Mouse (Mus musculus): ENCODE results near the gene Ucn. TPM values are rescaled to one million over a fixed set of nuclear protein-coding genes. Genes with fewer than 3 reads are reported as not detected.

Gene Ucn
- total RNA-seq, 2 experiments from 2014 or later, result not detected

- DNase-seq, result no peak
Measured at GRCm38 (mm10) chr5:31105814-31106335, 32.8 kb downstream of the Ucn start, which contains the start of gene Dnajc5g. Dnajc5g (plus strand) TSS chr5:31106285.

- no peak for DNase-seq
Measured at GRCm38 (mm10) chr5:31095711-31096480, 42.7 kb downstream of the Ucn start.

GRCm38 (mm10) chr5:31094799-31095691, 43.6 kb downstream of the Ucn start:
- peak; percentile 78 for DNase-seq

- DNase-seq, result no peak
Measured at GRCm38 (mm10) chr5:31094100-31094798, 44.4 kb downstream of the Ucn start.

GRCm38 (mm10) chr5:31093151-31094041, 45.2 kb downstream of the Ucn start:
- peak; percentile 40 for DNase-seq

- no peak for DNase-seq
Measured at GRCm38 (mm10) chr5:31092231-31092975, 46.2 kb downstream of the Ucn start.

Other genes starting within 250 kb of the Ucn start
- gene Ost4, start 231.0 kb downstream of the Ucn start, total RNA-seq (2021), result 100 to 1,000 TPM; 170 TPM
- gene Emilin1, start 225.4 kb downstream of the Ucn start, total RNA-seq (2021), result 10 to 100 TPM; 83.4 to 93.2 TPM
- gene Khk, start 217.4 kb downstream of the Ucn start, total RNA-seq (2021), result 1 to 10 TPM; 6.4 to 9.2 TPM
- under 1 TPM; 0.67 to 0.77 TPM for gene Cgref1, start 193.2 kb downstream of the Ucn start, total RNA-seq (2021)
- 10 to 100 TPM; 62.3 to 68.4 TPM for gene Preb, start 178.5 kb downstream of the Ucn start, total RNA-seq (2021)
- gene Tcf23, start 170.2 kb downstream of the Ucn start, total RNA-seq (2021), result under 1 TPM; 0.23 to 0.26 TPM
- 10 to 100 TPM; 46.0 to 53.7 TPM for gene Atraid, start 90.5 kb downstream of the Ucn start, total RNA-seq (2021)
- gene Slc5a6, start 89.9 kb downstream of the Ucn start, total RNA-seq (2021), result 1 to 10 TPM; 7.0 to 7.2 TPM
- 10 to 100 TPM; 33.5 to 40.7 TPM for gene Cad, start 84.0 kb downstream of the Ucn start, total RNA-seq (2021)
- gene Dnajc5g, start 32.5 kb downstream of the Ucn start, total RNA-seq (2021), result not detected
- under 1 TPM in 1 of 2 experiments, not detected in 1; 0.24 TPM for gene Slc30a3, start 30.6 kb downstream of the Ucn start, total RNA-seq (2021)
- 10 to 100 TPM; 33.4 to 35.6 TPM for gene Trim54, start 22.1 kb downstream of the Ucn start, total RNA-seq (2021)
- 10 to 100 TPM; 50.1 to 50.8 TPM for gene Mpv17, start 15.4 kb upstream of the Ucn start, total RNA-seq (2021)
- gene Gm29609, start 41.1 kb upstream of the Ucn start, total RNA-seq (2021), result 1 to 10 TPM in 1 of 2 experiments, under 1 TPM in 1; 0.86 to 1.1 TPM
- gene Gtf3c2, start 41.3 kb upstream of the Ucn start, total RNA-seq (2021), result 10 to 100 TPM; 47.3 to 55.7 TPM
- gene Snx17, start 54.4 kb upstream of the Ucn start, total RNA-seq (2021), result 10 to 100 TPM; 88.3 to 88.7 TPM
- 10 to 100 TPM; 38.6 to 39.4 TPM for gene Eif2b4, start 54.6 kb upstream of the Ucn start, total RNA-seq (2021)
- gene Zfp513, start 63.5 kb upstream of the Ucn start, total RNA-seq (2021), result 10 to 100 TPM; 13.7 to 14.4 TPM
- gene Ppm1g, start 81.9 kb upstream of the Ucn start, total RNA-seq (2021), result 10 to 100 TPM; 94.7 to 97.0 TPM
- gene Nrbp1, start 102.0 kb upstream of the Ucn start, total RNA-seq (2021), result 10 to 100 TPM; 88.1 to 90.0 TPM
- not detected for gene Gm9970, start 102.4 kb upstream of the Ucn start, total RNA-seq (2021)
- 1 to 10 TPM; 2.4 to 3.1 TPM for gene Krtcap3, start 112.9 kb upstream of the Ucn start, total RNA-seq (2021)
- gene Ift172, start 152.3 kb upstream of the Ucn start, total RNA-seq (2021), result 10 to 100 TPM; 27.1 to 38.4 TPM
- 1 to 10 TPM; 6.6 to 7.8 TPM for gene Fndc4, start 157.3 kb upstream of the Ucn start, total RNA-seq (2021)
- gene Gckr, start 158.6 kb upstream of the Ucn start, total RNA-seq (2021), result not detected